In the genomic region with DNA sequence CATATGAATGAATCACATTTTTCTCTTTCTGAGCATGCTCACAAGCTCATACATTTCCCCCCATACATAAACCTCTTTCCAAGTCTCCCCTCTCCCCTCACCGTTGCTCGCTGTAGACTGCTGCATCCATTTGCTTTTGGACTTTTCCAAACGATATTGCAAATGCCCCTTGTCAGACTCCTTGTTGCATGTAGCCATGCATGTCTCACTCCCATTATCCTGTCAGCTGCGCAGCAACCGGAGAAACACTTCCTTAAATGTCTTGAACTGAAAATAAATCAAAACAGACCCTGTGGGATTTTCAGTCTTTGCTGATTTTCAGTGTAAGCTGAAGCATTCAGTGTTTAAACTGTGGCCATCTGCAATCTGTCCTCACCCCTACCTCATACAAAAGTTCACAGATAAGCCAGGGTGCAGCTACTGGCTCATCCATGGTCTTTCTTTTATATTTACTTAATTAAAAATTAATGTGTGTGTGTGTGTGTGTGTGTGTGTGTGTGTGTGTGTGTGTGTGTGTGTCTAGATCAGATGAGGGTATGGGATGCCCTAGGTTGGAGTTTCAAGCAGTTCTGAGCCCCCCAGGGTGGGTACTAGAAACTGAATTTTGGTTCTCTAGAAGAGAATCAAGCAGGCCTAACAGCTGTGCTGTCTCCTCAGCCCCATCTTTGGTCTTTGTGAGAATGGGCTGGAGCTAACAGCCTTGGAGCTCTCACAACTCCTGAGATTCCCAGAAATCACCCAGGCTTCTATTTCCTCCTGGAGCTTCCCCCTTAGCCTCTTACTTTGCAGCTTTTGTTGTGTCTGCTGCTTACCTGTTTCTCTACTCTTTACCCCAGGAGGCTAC, we compare ENCODE assay signal across 29 mouse cellular contexts. TPM values are rescaled to one million over a fixed set of nuclear protein-coding genes. Genes with fewer than 3 reads are reported as not detected.
DNase-seq lines count a peak whose midpoint lies in the region; ATAC-seq and TF ChIP-seq lines count a peak whose summit lies in the region.
"Had no signal": no experiment of that assay in that cellular context is flagged by ENCODE, and none has a peak within 500 bp of the region (broad histone marks: within the 10 kb centered on the region; RNA-seq: fewer than 3 reads in every experiment).

No protein-coding gene starts in this region.

- no peaks in the 10 kb centered on the region for H3K36me3 ChIP-seq in forebrain, postnatal 0 days (ENCODE audit: insufficient read depth)
- no peaks in the 10 kb centered on the region for H3K36me3 ChIP-seq in forebrain, embryonic 13.5 days (ENCODE audit: poor library complexity, severe bottlenecking)
- no peaks in the 10 kb centered on the region for H3K36me3 ChIP-seq in intestine, embryonic 14.5 days (ENCODE audit: control insufficient read depth, insufficient read depth, low read length)
- H3K36me3 ChIP-seq in intestine, embryonic 16.5 days (ENCODE audit: control insufficient read depth, insufficient read depth, low read length) = no peaks in the 10 kb centered on the region
- H3K36me3 ChIP-seq in lung, embryonic 14.5 days (ENCODE audit: insufficient read depth) = no peaks in the 10 kb centered on the region
- H3K36me3 ChIP-seq: embryonic facial prominence, embryonic 13.5 days; forebrain, embryonic 12.5 days; midbrain, embryonic 12.5 days; neural tube, embryonic 13.5 days had no signal

- no peaks in the 10 kb centered on the region for H3K4me1 ChIP-seq in forebrain, postnatal 0 days (ENCODE audit: insufficient read depth)
- H3K4me1 ChIP-seq in forebrain, embryonic 13.5 days = peaks cover 7% of the 10 kb centered on the region; the same call in 1 of the 2 replicates
- H3K4me1 ChIP-seq in intestine, embryonic 14.5 days (replicated peaks; ENCODE audit: control insufficient read depth, insufficient read depth, low read length) = peaks cover 13% of the 10 kb centered on the region
- H3K4me1 ChIP-seq in intestine, embryonic 16.5 days (ENCODE audit: control insufficient read depth, insufficient read depth, low read length) = 0 out of 2 replicates have a peak, but pooled peaks cover 3% of the 10 kb centered on the region
- no peaks in the 10 kb centered on the region; the same call in 1 of the 2 replicates for H3K4me1 ChIP-seq in lung, embryonic 14.5 days (ENCODE audit: insufficient read depth)
- H3K4me1 ChIP-seq: embryonic facial prominence, embryonic 13.5 days had no signal

- no peak overlapping the region for H3K4me2 ChIP-seq in forebrain, postnatal 0 days (ENCODE audit: low read depth)
- no peak overlapping the region for H3K4me2 ChIP-seq in forebrain, embryonic 13.5 days
- H3K4me2 ChIP-seq in intestine, embryonic 14.5 days (ENCODE audit: low read length) = no peak overlapping the region
- H3K4me2 ChIP-seq in intestine, embryonic 16.5 days (ENCODE audit: low read depth, low read length) = no peak overlapping the region
- H3K4me2 ChIP-seq in lung, embryonic 14.5 days = no peak overlapping the region
- H3K4me2 ChIP-seq: embryonic facial prominence, embryonic 13.5 days; forebrain, embryonic 12.5 days; midbrain, embryonic 12.5 days; neural tube, embryonic 13.5 days had no signal

- TF ChIP-seq CTCF in forebrain, postnatal 0 days (IDR thresholded peaks at IDR 0.05; ENCODE audit: low read depth) = no peak
- TF ChIP-seq CTCF in lung, embryonic 14.5 days (IDR thresholded peaks at IDR 0.05; ENCODE audit: low read depth) = no peak

- no peaks in the 10 kb centered on the region for H3K9me3 ChIP-seq in forebrain, postnatal 0 days (ENCODE audit: low read length)
- no peaks in the 10 kb centered on the region; the same call in 1 of the 2 replicates for H3K9me3 ChIP-seq in forebrain, embryonic 13.5 days (replicated peaks)
- no peaks in the 10 kb centered on the region for H3K9me3 ChIP-seq in intestine, embryonic 14.5 days (ENCODE audit: control insufficient read depth, low read length)
- no peaks in the 10 kb centered on the region for H3K9me3 ChIP-seq in intestine, embryonic 16.5 days (ENCODE audit: control insufficient read depth, low read length)
- no peaks in the 10 kb centered on the region for H3K9me3 ChIP-seq in lung, embryonic 14.5 days (ENCODE audit: low read depth, low read length)
- H3K9me3 ChIP-seq: embryonic facial prominence, embryonic 13.5 days; forebrain, embryonic 12.5 days; midbrain, embryonic 12.5 days; neural tube, embryonic 13.5 days had no signal

- 66% methylated on average over 5 of the region's 5 CpGs for WGBS in forebrain, postnatal 0 days
- 79% methylated on average over 5 of the region's 5 CpGs for WGBS in forebrain, embryonic 13.5 days
- 29% methylated on average over 5 of the region's 5 CpGs for WGBS in intestine, embryonic 14.5 days
- 46% methylated on average over 5 of the region's 5 CpGs for WGBS in intestine, embryonic 16.5 days
- 28% methylated on average over 5 of the region's 5 CpGs for WGBS in lung, embryonic 14.5 days

- DNase-seq in forebrain, postnatal 0 days = no peak
- no peak for DNase-seq in intestine, embryonic 14.5 days (ENCODE audit: low spot score)
- peak; percentile 60 for DNase-seq in lung, embryonic 14.5 days
- no peak for DNase-seq in lung, postnatal 14 days
- DNase-seq in testis, postnatal 10 days (ENCODE audit: low spot score) = peak; percentile 10
- DNase-seq in testis, postnatal 14 days (ENCODE audit: low spot score) = no peak
- DNase-seq: adrenal gland, postnatal 10 days; cerebellum, adult 18-20 months; cerebellum, postnatal 14 days; gastrocnemius, adult 2 months; kidney, postnatal 10 days had no signal

- H3K27ac ChIP-seq in forebrain, postnatal 0 days (ENCODE audit: low read depth, low read length) = no peak overlapping the region
- no peak overlapping the region for H3K27ac ChIP-seq in forebrain, embryonic 13.5 days
- peak overlapping the region; percentile 51 for H3K27ac ChIP-seq in intestine, embryonic 14.5 days (ENCODE audit: low read depth)
- no peak overlapping the region for H3K27ac ChIP-seq in intestine, embryonic 16.5 days (ENCODE audit: low read length)
- peak overlapping the region; percentile 37; the same call in 1 of the 2 replicates for H3K27ac ChIP-seq in lung, embryonic 14.5 days (ENCODE audit: low read depth)
- H3K27ac ChIP-seq: embryonic facial prominence, embryonic 13.5 days; forebrain, embryonic 12.5 days; gastrocnemius, adult 2 months; layer of hippocampus, adult 2 months; midbrain, embryonic 12.5 days; neural tube, embryonic 13.5 days had no signal

- 0 out of 2 replicates have a peak, but pooled peaks have one; percentile 36 for ATAC-seq in forebrain, postnatal 0 days
- no peak for ATAC-seq in forebrain, embryonic 13.5 days
- ATAC-seq in intestine, embryonic 14.5 days (replicated peaks; ENCODE audit: low FRiP score, low TSS enrichment, low read depth) = no peak
- ATAC-seq in intestine, embryonic 16.5 days = no peak
- ATAC-seq in lung, embryonic 14.5 days (ENCODE audit: insufficient read depth) = peak; percentile 83; the same call in 1 of the 2 replicates

- H3K27me3 ChIP-seq in forebrain, postnatal 0 days (ENCODE audit: insufficient read depth, low read length) = no peaks in the 10 kb centered on the region
- no peaks in the 10 kb centered on the region for H3K27me3 ChIP-seq in forebrain, embryonic 13.5 days
- no peaks in the 10 kb centered on the region for H3K27me3 ChIP-seq in intestine, embryonic 14.5 days (replicated peaks; ENCODE audit: control insufficient read depth, insufficient read depth, low read length)
- no peaks in the 10 kb centered on the region for H3K27me3 ChIP-seq in intestine, embryonic 16.5 days (replicated peaks; ENCODE audit: control insufficient read depth, insufficient read depth, low read length)
- no peaks in the 10 kb centered on the region for H3K27me3 ChIP-seq in lung, embryonic 14.5 days (ENCODE audit: insufficient read depth, low read length)
- H3K27me3 ChIP-seq: embryonic facial prominence, embryonic 13.5 days; forebrain, embryonic 12.5 days; midbrain, embryonic 12.5 days; neural tube, embryonic 13.5 days had no signal

- H3K4me3 ChIP-seq in forebrain, postnatal 0 days (ENCODE audit: low read depth, low read length) = no peak overlapping the region
- no peak overlapping the region for H3K4me3 ChIP-seq in forebrain, embryonic 13.5 days
- H3K4me3 ChIP-seq in intestine, embryonic 14.5 days (ENCODE audit: low read depth, low read length) = no peak overlapping the region
- no peak overlapping the region for H3K4me3 ChIP-seq in intestine, embryonic 16.5 days (ENCODE audit: low read length)
- H3K4me3 ChIP-seq in lung, embryonic 14.5 days (ENCODE audit: low read depth, low read length) = no peak overlapping the region
- H3K4me3 ChIP-seq: embryonic facial prominence, embryonic 13.5 days; erythroblast, embryonic 14.5 days; forebrain, embryonic 12.5 days; gastrocnemius, adult 2 months; layer of hippocampus, adult 2 months; midbrain, embryonic 12.5 days; myocyte; neural tube, embryonic 13.5 days had no signal

- H3K9ac ChIP-seq in forebrain, postnatal 0 days = no peak overlapping the region
- no peak overlapping the region for H3K9ac ChIP-seq in forebrain, embryonic 13.5 days
- no peak overlapping the region for H3K9ac ChIP-seq in intestine, embryonic 14.5 days (ENCODE audit: low read length)
- no peak overlapping the region for H3K9ac ChIP-seq in intestine, embryonic 16.5 days (ENCODE audit: low read depth, low read length)
- H3K9ac ChIP-seq in lung, embryonic 14.5 days = no peak overlapping the region
- H3K9ac ChIP-seq: embryonic facial prominence, embryonic 13.5 days; forebrain, embryonic 12.5 days; midbrain, embryonic 12.5 days; neural tube, embryonic 13.5 days had no signal

RNA-seq across cellular contexts. Expression of a gene that starts 15.3 kb away (rescaled TPM):
- total RNA-seq in forebrain, postnatal 0 days (2014; rRNA removed) = not detected in 2 replicates
- polyA plus RNA-seq in forebrain, postnatal 0 days (2015; fragmentation: Nextera tagmentation; extraction: Ambion mirVana) = not detected in 2 replicates
- not detected in 2 replicates for polyA plus RNA-seq in forebrain, embryonic 13.5 days (2015; fragmentation: Nextera tagmentation; extraction: Ambion mirVana)
- polyA plus RNA-seq in intestine, embryonic 14.5 days (2014; fragmentation: Nextera tagmentation; extraction: Ambion mirVana) = not detected in 2 replicates
- polyA plus RNA-seq in intestine, embryonic 16.5 days (2015; fragmentation: Nextera tagmentation; extraction: Ambion mirVana) = not detected in 2 replicates
- polyA plus RNA-seq in lung, embryonic 14.5 days (2014; fragmentation: Nextera tagmentation; extraction: Ambion mirVana) = 0.34 and 0.47 TPM in 2 replicates
- total RNA-seq: gastrocnemius, adult 2 months; gastrocnemius, postnatal 4 days; layer of hippocampus, adult 2 months; layer of hippocampus, postnatal 25 days; liver, adult 2 months had no signal
- polyA plus RNA-seq: erythroblast, embryonic 14.5 days; forebrain, embryonic 12.5 days; frontal cortex, adult 2 months; limb, embryonic 11.5 days; liver, embryonic 16.5 days; midbrain, embryonic 12.5 days; myocyte; neural tube, embryonic 13.5 days; stomach, embryonic 16.5 days had no signal

RNA-seq across cellular contexts. Expression of a gene that starts 59.0 kb away (rescaled TPM):
- 1.8 and 4.0 TPM in 2 replicates for total RNA-seq in forebrain, postnatal 0 days (2014; rRNA removed)
- polyA plus RNA-seq in forebrain, postnatal 0 days (2015; fragmentation: Nextera tagmentation; extraction: Ambion mirVana) = 2.6 and 2.7 TPM in 2 replicates
- 0.45 and 0.49 TPM in 2 replicates for polyA plus RNA-seq in forebrain, embryonic 13.5 days (2015; fragmentation: Nextera tagmentation; extraction: Ambion mirVana)
- polyA plus RNA-seq in intestine, embryonic 14.5 days (2014; fragmentation: Nextera tagmentation; extraction: Ambion mirVana) = 0.44 and 0.69 TPM in 2 replicates
- 0.32 TPM in 2 replicates for polyA plus RNA-seq in intestine, embryonic 16.5 days (2015; fragmentation: Nextera tagmentation; extraction: Ambion mirVana)
- polyA plus RNA-seq in lung, embryonic 14.5 days (2014; fragmentation: Nextera tagmentation; extraction: Ambion mirVana) = 0.13 and 0.24 TPM in 2 replicates
- total RNA-seq: gastrocnemius, adult 2 months; liver, adult 2 months; megakaryocyte, adult 5-6 weeks had no signal
- polyA plus RNA-seq: erythroblast, embryonic 14.5 days; liver, adult 2 months; myocyte; urinary bladder, adult 2 months had no signal

Comparison
In these comparisons a context has a peak if more than half of its experiments do, and no peak if none do; other contexts are left out.
1. ATAC-seq: peak in forebrain, postnatal 0 days (single experiment) and lung, embryonic 14.5 days (single experiment); none in forebrain, embryonic 13.5 days (single experiment), intestine, embryonic 14.5 days (single experiment) and intestine, embryonic 16.5 days (single experiment).
2. DNase-seq: peak in lung, embryonic 14.5 days (single experiment) and testis, postnatal 10 days (single experiment); none in forebrain, postnatal 0 days (single experiment), intestine, embryonic 14.5 days (single experiment), lung, postnatal 14 days (single experiment) and testis, postnatal 14 days (single experiment).
3. H3K27ac ChIP-seq: peak in intestine, embryonic 14.5 days (single experiment) and lung, embryonic 14.5 days (single experiment); none in forebrain, postnatal 0 days (single experiment), forebrain, embryonic 13.5 days (single experiment) and intestine, embryonic 16.5 days (single experiment).